Mouse (Mus musculus): ENCODE results near the gene Cdh6. TPM values are rescaled to one million over a fixed set of nuclear protein-coding genes. Genes with fewer than 3 reads are reported as not detected.
A peak's percentile ranks its signal among the peaks of the same experiment; 100 is the strongest.

The Cdh6 gene
- polyA plus RNA-seq, 1 experiment from 2014 or later, result 18.1 TPM

DNA sequence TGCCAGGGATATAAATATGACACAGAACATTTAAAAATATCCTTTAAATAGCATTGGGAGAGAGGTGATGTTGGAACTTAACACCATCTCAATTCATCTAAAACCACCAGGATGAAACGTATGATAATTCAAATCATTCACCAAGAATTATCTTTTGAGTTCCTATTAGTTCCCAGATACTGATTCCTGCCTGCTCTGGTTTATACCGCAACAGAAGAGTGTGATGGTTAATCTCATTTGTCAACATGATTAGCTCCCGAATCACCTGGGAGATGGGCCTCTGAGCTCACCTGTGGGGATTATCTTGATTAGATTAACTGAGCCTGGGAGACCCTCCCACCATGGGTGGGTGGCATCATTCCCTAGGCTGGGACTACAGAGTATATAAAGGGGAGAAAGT, 41.0 kb downstream of the Cdh6 start:
- 95% methylated on average over 3 of the region's 3 CpGs for WGBS
- ATAC-seq (ENCODE audit: low read depth), result no peak
- Histone ChIP-seq H3K9me3 (ENCODE audit: control insufficient read depth, low read length) (no peaks in the 10 kb centered on the region), H3K4me1 (ENCODE audit: control insufficient read depth, insufficient read depth, low read length) (no peaks in the 10 kb centered on the region), H3K27ac (ENCODE audit: low read depth, low read length) (no peak overlapping the region), H3K27me3 (ENCODE audit: control insufficient read depth, insufficient read depth, low read length) (no peaks in the 10 kb centered on the region), H3K4me2 (ENCODE audit: low read depth, low read length) (no peak overlapping the region), H3K9ac (replicated peaks; ENCODE audit: low read depth, low read length) (no peak overlapping the region), H3K4me3 (ENCODE audit: low read depth, low read length) (no peak overlapping the region), H3K36me3 (ENCODE audit: control insufficient read depth, insufficient read depth, low read length) (no peaks in the 10 kb centered on the region)

DNA sequence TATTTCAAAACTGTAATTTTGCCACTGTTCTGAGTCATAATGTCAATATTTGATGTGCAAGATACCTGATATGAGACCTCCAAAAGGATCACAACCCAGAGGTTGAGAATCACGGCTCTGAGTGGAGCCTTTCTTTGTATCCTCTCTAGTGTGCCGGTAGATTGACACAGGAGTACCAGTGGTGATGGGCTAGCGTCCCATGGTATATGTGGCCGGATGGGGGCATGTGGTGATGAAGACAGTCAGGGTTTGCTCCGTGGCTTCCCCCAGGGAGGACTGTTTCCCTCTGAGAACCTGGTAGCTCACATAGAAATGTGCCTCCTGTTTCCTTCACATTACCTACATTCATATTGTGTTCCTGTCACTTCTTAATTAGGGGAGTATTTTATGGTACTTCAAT, 43.2 kb downstream of the Cdh6 start:
- no peak overlapping the region for H3K27ac ChIP-seq (ENCODE audit: low read depth, low read length)
- no peaks in the 10 kb centered on the region for H3K36me3 ChIP-seq (ENCODE audit: control insufficient read depth, insufficient read depth, low read length)
- H3K27me3 ChIP-seq (ENCODE audit: control insufficient read depth, insufficient read depth, low read length), result no peaks in the 10 kb centered on the region
- no peak overlapping the region for H3K4me2 ChIP-seq (ENCODE audit: low read depth, low read length)
- 58% methylated on average over 5 of the region's 5 CpGs for WGBS
- H3K4me3 ChIP-seq (ENCODE audit: low read depth, low read length), result no peak overlapping the region
- no peaks in the 10 kb centered on the region for H3K9me3 ChIP-seq (ENCODE audit: control insufficient read depth, low read length)
- no peaks in the 10 kb centered on the region for H3K4me1 ChIP-seq (ENCODE audit: control insufficient read depth, insufficient read depth, low read length)
- H3K9ac ChIP-seq (replicated peaks; ENCODE audit: low read depth, low read length), result no peak overlapping the region
- peak; percentile 39; the same call in 1 of the 2 replicates for ATAC-seq (ENCODE audit: low read depth)

- ATAC-seq (ENCODE audit: low read depth), result no peak
- no peaks in the 10 kb centered on the region for H3K4me1 ChIP-seq (ENCODE audit: control insufficient read depth, insufficient read depth, low read length)
- H3K9ac ChIP-seq (replicated peaks; ENCODE audit: low read depth, low read length), result no peak overlapping the region
- no peak overlapping the region for H3K27ac ChIP-seq (ENCODE audit: low read depth, low read length)
- H3K27me3 ChIP-seq (ENCODE audit: control insufficient read depth, insufficient read depth, low read length), result no peaks in the 10 kb centered on the region
- no peaks in the 10 kb centered on the region for H3K36me3 ChIP-seq (ENCODE audit: control insufficient read depth, insufficient read depth, low read length)
- 70% methylated on average over 6 of the region's 6 CpGs for WGBS
- H3K9me3 ChIP-seq (ENCODE audit: control insufficient read depth, low read length), result no peaks in the 10 kb centered on the region
- no peak overlapping the region for H3K4me3 ChIP-seq (ENCODE audit: low read depth, low read length)
- H3K4me2 ChIP-seq (ENCODE audit: low read depth, low read length), result no peak overlapping the region
Observed at GRCm38 (mm10) chr15:13100341-13100740, 73.1 kb downstream of the Cdh6 start.

GRCm38 (mm10) chr15:13097861-13098260, 75.6 kb downstream of the Cdh6 start:
- no peaks in the 10 kb centered on the region for H3K4me1 ChIP-seq (ENCODE audit: control insufficient read depth, insufficient read depth, low read length)
- 75% methylated on average over 6 of the region's 6 CpGs for WGBS
- H3K4me2 ChIP-seq (ENCODE audit: low read depth, low read length), result no peak overlapping the region
- no peaks in the 10 kb centered on the region for H3K27me3 ChIP-seq (ENCODE audit: control insufficient read depth, insufficient read depth, low read length)
- no peak overlapping the region for H3K4me3 ChIP-seq (ENCODE audit: low read depth, low read length)
- no peaks in the 10 kb centered on the region for H3K36me3 ChIP-seq (ENCODE audit: control insufficient read depth, insufficient read depth, low read length)
- no peaks in the 10 kb centered on the region for H3K9me3 ChIP-seq (ENCODE audit: control insufficient read depth, low read length)
- no peak overlapping the region for H3K9ac ChIP-seq (replicated peaks; ENCODE audit: low read depth, low read length)
- ATAC-seq (ENCODE audit: low read depth), result no peak
- H3K27ac ChIP-seq (ENCODE audit: low read depth, low read length), result no peak overlapping the region

DNA sequence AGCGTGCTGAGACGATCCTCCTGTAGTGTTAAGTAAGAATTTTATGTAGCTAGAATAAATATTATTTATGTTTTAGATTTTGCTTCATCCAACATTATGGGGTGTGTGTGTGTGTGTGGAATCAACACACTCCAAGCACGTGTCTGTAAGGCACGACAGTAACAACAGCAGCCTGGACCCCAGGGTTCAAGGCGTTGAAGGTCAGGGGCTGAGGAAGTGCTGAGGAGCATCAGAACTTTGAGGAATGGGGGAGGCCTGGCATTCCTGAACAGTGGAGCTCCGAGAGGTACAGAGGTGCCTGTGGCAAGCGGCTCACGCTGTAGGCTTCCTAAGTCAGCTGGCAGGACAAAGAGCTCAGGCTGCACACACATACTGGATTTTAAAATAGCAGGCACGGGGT, 78.1 kb downstream of the Cdh6 start:
- H3K9ac ChIP-seq (replicated peaks; ENCODE audit: low read depth, low read length), result no peak overlapping the region
- ATAC-seq (ENCODE audit: low read depth), result no peak
- H3K4me2 ChIP-seq (ENCODE audit: low read depth, low read length), result no peak overlapping the region
- H3K9me3 ChIP-seq (ENCODE audit: control insufficient read depth, low read length), result no peaks in the 10 kb centered on the region
- no peaks in the 10 kb centered on the region for H3K4me1 ChIP-seq (ENCODE audit: control insufficient read depth, insufficient read depth, low read length)
- no peak overlapping the region for H3K4me3 ChIP-seq (ENCODE audit: low read depth, low read length)
- no peaks in the 10 kb centered on the region for H3K27me3 ChIP-seq (ENCODE audit: control insufficient read depth, insufficient read depth, low read length)
- no peak overlapping the region for H3K27ac ChIP-seq (ENCODE audit: low read depth, low read length)
- H3K36me3 ChIP-seq (ENCODE audit: control insufficient read depth, insufficient read depth, low read length), result no peaks in the 10 kb centered on the region
- 68% methylated on average over 9 of the region's 9 CpGs for whole genome bisulfite sequencing

- Histone ChIP-seq H3K4me1 (ENCODE audit: control insufficient read depth, insufficient read depth, low read length) (no peaks in the 10 kb centered on the region), H3K27me3 (ENCODE audit: control insufficient read depth, insufficient read depth, low read length) (no peaks in the 10 kb centered on the region)
- no peak for ATAC-seq (ENCODE audit: low read depth)
Observed at GRCm38 (mm10) chr15:13094881-13095256, 78.6 kb downstream of the Cdh6 start.

GRCm38 (mm10) chr15:13093954-13094880, 79.3 kb downstream of the Cdh6 start:
- Histone ChIP-seq H3K4me3 (ENCODE audit: low read depth, low read length) (no peak overlapping the region), H3K27ac (ENCODE audit: low read depth, low read length) (no peak overlapping the region), H3K4me1 (ENCODE audit: control insufficient read depth, insufficient read depth, low read length) (no peaks in the 10 kb centered on the region), H3K9me3 (ENCODE audit: control insufficient read depth, low read length) (no peaks in the 10 kb centered on the region), H3K9ac (replicated peaks; ENCODE audit: low read depth, low read length) (no peak overlapping the region), H3K27me3 (ENCODE audit: control insufficient read depth, insufficient read depth, low read length) (no peaks in the 10 kb centered on the region), H3K4me2 (ENCODE audit: low read depth, low read length) (no peak overlapping the region), H3K36me3 (ENCODE audit: control insufficient read depth, insufficient read depth, low read length) (no peaks in the 10 kb centered on the region)
- 80% methylated on average over 19 of the region's 19 CpGs for WGBS
- ATAC-seq (ENCODE audit: low read depth), result no peak

More at GRCm38 (mm10) chr15:13094881-13095256, 78.6 kb downstream of the Cdh6 start:
- WGBS, result 65% methylated on average over 7 of the region's 7 CpGs
- H3K36me3 ChIP-seq (ENCODE audit: control insufficient read depth, insufficient read depth, low read length), result no peaks in the 10 kb centered on the region
- no peak overlapping the region for H3K27ac ChIP-seq (ENCODE audit: low read depth, low read length)
- H3K4me3 ChIP-seq (ENCODE audit: low read depth, low read length), result no peak overlapping the region
- no peaks in the 10 kb centered on the region for H3K9me3 ChIP-seq (ENCODE audit: control insufficient read depth, low read length)
- no peak overlapping the region for H3K4me2 ChIP-seq (ENCODE audit: low read depth, low read length)
- no peak overlapping the region for H3K9ac ChIP-seq (replicated peaks; ENCODE audit: low read depth, low read length)

GRCm38 (mm10) chr15:13092064-13092463, 81.4 kb downstream of the Cdh6 start:
- WGBS, result 82% methylated on average over 13 of the region's 13 CpGs
- Histone ChIP-seq H3K27me3 (ENCODE audit: control insufficient read depth, insufficient read depth, low read length) (no peaks in the 10 kb centered on the region), H3K4me1 (ENCODE audit: control insufficient read depth, insufficient read depth, low read length) (no peaks in the 10 kb centered on the region), H3K36me3 (ENCODE audit: control insufficient read depth, insufficient read depth, low read length) (no peaks in the 10 kb centered on the region), H3K4me3 (ENCODE audit: low read depth, low read length) (no peak overlapping the region), H3K4me2 (ENCODE audit: low read depth, low read length) (no peak overlapping the region), H3K27ac (ENCODE audit: low read depth, low read length) (no peak overlapping the region), H3K9me3 (ENCODE audit: control insufficient read depth, low read length) (no peaks in the 10 kb centered on the region), H3K9ac (replicated peaks; ENCODE audit: low read depth, low read length) (no peak overlapping the region)
- no peak for ATAC-seq (ENCODE audit: low read depth)

GRCm38 (mm10) chr15:13088504-13089058, 84.9 kb downstream of the Cdh6 start:
- no peaks in the 10 kb centered on the region for H3K36me3 ChIP-seq (ENCODE audit: control insufficient read depth, insufficient read depth, low read length)
- peak; percentile 87 for ATAC-seq (ENCODE audit: low read depth)
- H3K9me3 ChIP-seq (ENCODE audit: control insufficient read depth, low read length), result no peaks in the 10 kb centered on the region
- no peaks in the 10 kb centered on the region for H3K27me3 ChIP-seq (ENCODE audit: control insufficient read depth, insufficient read depth, low read length)
- no peaks in the 10 kb centered on the region for H3K4me1 ChIP-seq (ENCODE audit: control insufficient read depth, insufficient read depth, low read length)
- H3K27ac ChIP-seq (ENCODE audit: low read depth, low read length), result no peak overlapping the region
- no peak overlapping the region for H3K9ac ChIP-seq (replicated peaks; ENCODE audit: low read depth, low read length)
- H3K4me3 ChIP-seq (ENCODE audit: low read depth, low read length), result no peak overlapping the region
- H3K4me2 ChIP-seq (ENCODE audit: low read depth, low read length), result no peak overlapping the region
- 51% methylated on average over 7 of the region's 7 CpGs for WGBS
